ENCODE assay signal across 25 mouse cellular contexts in genomic region chr13:57484426-57485168, GRCm38 (mm10).
DNase-seq lines count a peak whose midpoint lies in the region; ATAC-seq and TF ChIP-seq lines count a peak whose summit lies in the region.
"Had no signal": no experiment of that assay in that cellular context is flagged by ENCODE, and none has a peak within 500 bp of the region (broad histone marks: within the 10 kb centered on the region; RNA-seq: fewer than 3 reads in every experiment).

No protein-coding gene starts in this region.

- no peaks in the 10 kb centered on the region for H3K27me3 ChIP-seq in forebrain, embryonic 13.5 days
- H3K27me3 ChIP-seq in forebrain, embryonic 10.5 days (ENCODE audit: poor library complexity, severe bottlenecking): no peaks in the 10 kb centered on the region
- no peaks in the 10 kb centered on the region for H3K27me3 ChIP-seq in hindbrain, postnatal 0 days (ENCODE audit: insufficient read depth, low read length)
- no peaks in the 10 kb centered on the region for H3K27me3 ChIP-seq in hindbrain, embryonic 11.5 days (ENCODE audit: control insufficient read depth, insufficient read depth, low read length)
- H3K27me3 ChIP-seq: forebrain, embryonic 12.5 days; limb, embryonic 13.5 days; lung, embryonic 15.5 days had no signal

- H3K9me3 ChIP-seq in forebrain, embryonic 13.5 days (replicated peaks): no peaks in the 10 kb centered on the region
- no peaks in the 10 kb centered on the region for H3K9me3 ChIP-seq in forebrain, embryonic 10.5 days
- H3K9me3 ChIP-seq in hindbrain, postnatal 0 days (ENCODE audit: low read length): no peaks in the 10 kb centered on the region
- no peaks in the 10 kb centered on the region for H3K9me3 ChIP-seq in hindbrain, embryonic 11.5 days (ENCODE audit: control insufficient read depth, low read length)
- H3K9me3 ChIP-seq: forebrain, embryonic 12.5 days; heart, embryonic 12.5 days; limb, embryonic 13.5 days; lung, embryonic 15.5 days; midbrain, embryonic 10.5 days had no signal

- H3K36me3 ChIP-seq in forebrain, embryonic 13.5 days (ENCODE audit: poor library complexity, severe bottlenecking): no peaks in the 10 kb centered on the region
- no peaks in the 10 kb centered on the region for H3K36me3 ChIP-seq in forebrain, embryonic 10.5 days (replicated peaks)
- H3K36me3 ChIP-seq in hindbrain, postnatal 0 days (ENCODE audit: insufficient read depth, low read length): no peaks in the 10 kb centered on the region
- H3K36me3 ChIP-seq in hindbrain, embryonic 11.5 days (ENCODE audit: control insufficient read depth, insufficient read depth, low read length): no peaks in the 10 kb centered on the region
- H3K36me3 ChIP-seq: forebrain, embryonic 12.5 days; heart, embryonic 12.5 days; limb, embryonic 13.5 days; lung, embryonic 15.5 days; midbrain, embryonic 10.5 days had no signal

- ATAC-seq in forebrain, embryonic 13.5 days: no peak
- 0 out of 2 replicates have a peak, but pooled peaks have one; percentile 36 for ATAC-seq in hindbrain, postnatal 0 days
- no peak for ATAC-seq in hindbrain, embryonic 11.5 days (ENCODE audit: low FRiP score)
- ATAC-seq: CD4-positive, CD25-positive, alpha-beta regulatory T cell, adult 4 months; intestine, postnatal 0 days had no signal

- no peak overlapping the region for H3K27ac ChIP-seq in forebrain, embryonic 13.5 days
- H3K27ac ChIP-seq in forebrain, embryonic 10.5 days: no peak overlapping the region
- 0 out of 2 replicates have a peak overlapping the region, but pooled peaks have one; percentile 27 for H3K27ac ChIP-seq in hindbrain, postnatal 0 days
- H3K27ac ChIP-seq in hindbrain, embryonic 11.5 days (ENCODE audit: low read depth, low read length): no peak overlapping the region
- H3K27ac ChIP-seq: forebrain, embryonic 12.5 days; left cerebral cortex, adult 2 months; limb, embryonic 13.5 days; lung, embryonic 15.5 days; midbrain, embryonic 10.5 days had no signal

- H3K9ac ChIP-seq in forebrain, embryonic 13.5 days: peak overlapping the region; percentile 12; the same call in 1 of the 2 replicates
- H3K9ac ChIP-seq in hindbrain, postnatal 0 days (replicated peaks; ENCODE audit: low read length): no peak overlapping the region; the same call in 1 of the 2 replicates
- no peak overlapping the region for H3K9ac ChIP-seq in hindbrain, embryonic 11.5 days (ENCODE audit: low read depth, low read length)
- H3K9ac ChIP-seq: forebrain, embryonic 12.5 days; heart, embryonic 12.5 days; limb, embryonic 13.5 days; lung, embryonic 15.5 days had no signal

- no peak for DNase-seq in forebrain, embryonic 10.5 days (ENCODE audit: extremely low spot score, low spot score)
- DNase-seq in hindbrain, postnatal 0 days (ENCODE audit: low spot score): peak; percentile 22
- DNase-seq in hindbrain, embryonic 11.5 days (ENCODE audit: low spot score): no peak
- peak; percentile 18 for DNase-seq in right cerebral cortex, adult 18-20 months
- no peak for DNase-seq in right cerebral cortex, postnatal 14 days
- no peak for DNase-seq in layer of hippocampus, adult 8-10 months (ENCODE audit: low spot score in 2 of 2)
- DNase-seq: adrenal gland, postnatal 36 days; cerebellum, adult 9-11 months; gastrocnemius, postnatal 25 days; heart, adult 18-20 months; heart, postnatal 4 days; kidney, adult 9 months; kidney, postnatal 14 days; thymus, postnatal 4 days had no signal

- no peak overlapping the region for H3K4me3 ChIP-seq in forebrain, embryonic 13.5 days
- H3K4me3 ChIP-seq in forebrain, embryonic 10.5 days: no peak overlapping the region
- no peak overlapping the region for H3K4me3 ChIP-seq in hindbrain, postnatal 0 days (ENCODE audit: low read length)
- H3K4me3 ChIP-seq in hindbrain, embryonic 11.5 days (ENCODE audit: low read depth, low read length): no peak overlapping the region
- H3K4me3 ChIP-seq: erythroblast, embryonic 14.5 days; forebrain, embryonic 12.5 days; heart, embryonic 12.5 days; left cerebral cortex, adult 2 months; limb, embryonic 13.5 days; lung, embryonic 15.5 days; midbrain, embryonic 10.5 days had no signal

- no peaks in the 10 kb centered on the region for H3K4me1 ChIP-seq in forebrain, embryonic 13.5 days
- H3K4me1 ChIP-seq in forebrain, embryonic 10.5 days: no peaks in the 10 kb centered on the region
- H3K4me1 ChIP-seq in hindbrain, postnatal 0 days (ENCODE audit: insufficient read depth, low read length): peaks cover 3% of the 10 kb centered on the region; the same call in 1 of the 2 replicates
- no peaks in the 10 kb centered on the region for H3K4me1 ChIP-seq in hindbrain, embryonic 11.5 days (replicated peaks; ENCODE audit: control insufficient read depth, insufficient read depth, low read length)
- H3K4me1 ChIP-seq: forebrain, embryonic 12.5 days; heart, embryonic 12.5 days; limb, embryonic 13.5 days; lung, embryonic 15.5 days; midbrain, embryonic 10.5 days had no signal

- no peak for TF ChIP-seq CTCF in hindbrain, postnatal 0 days (IDR thresholded peaks at IDR 0.05; ENCODE audit: low read depth)

- 86% methylated on average over 16 of the region's 16 CpGs for WGBS in forebrain, embryonic 13.5 days
- 87% methylated on average over 16 of the region's 16 CpGs for WGBS in forebrain, embryonic 10.5 days
- WGBS in hindbrain, postnatal 0 days: 58% methylated on average over 16 of the region's 16 CpGs
- WGBS in hindbrain, embryonic 11.5 days: 86% methylated on average over 16 of the region's 16 CpGs

- no peak overlapping the region for H3K4me2 ChIP-seq in forebrain, embryonic 13.5 days
- H3K4me2 ChIP-seq in hindbrain, postnatal 0 days (ENCODE audit: low read depth, low read length): no peak overlapping the region
- no peak overlapping the region for H3K4me2 ChIP-seq in hindbrain, embryonic 11.5 days (replicated peaks; ENCODE audit: low read depth, low read length)
- H3K4me2 ChIP-seq: forebrain, embryonic 12.5 days; heart, embryonic 12.5 days; limb, embryonic 13.5 days; liver, embryonic 11.5 days; lung, embryonic 15.5 days had no signal

Comparison
In these comparisons a context has a peak if more than half of its experiments do, and no peak if none do; other contexts are left out.
1. DNase-seq: peak in hindbrain, postnatal 0 days (single experiment) and right cerebral cortex, adult 18-20 months (single experiment); none in forebrain, embryonic 10.5 days (single experiment), hindbrain, embryonic 11.5 days (single experiment), right cerebral cortex, postnatal 14 days (single experiment) and layer of hippocampus, adult 8-10 months (0 of 2).